Mouse (Mus musculus): ENCODE measurements around the gene Cmas. TPM values are rescaled to one million over a fixed set of nuclear protein-coding genes. Genes with fewer than 3 reads are reported as not detected.

The Cmas gene
- polyA plus RNA-seq, 1 experiment from 2014 or later, result 84.5 TPM

- Histone ChIP-seq H3K4me2 (ENCODE audit: low read depth, severe bottlenecking) (no peak overlapping the region), H3K27ac (replicated peaks; ENCODE audit: low read depth, low read length) (no peak overlapping the region), H3K36me3 (ENCODE audit: control insufficient read depth, insufficient read depth, low read length) (no peaks in the 10 kb centered on the region), H3K4me1 (ENCODE audit: control insufficient read depth, insufficient read depth, low read length) (no peaks in the 10 kb centered on the region), H3K9me3 (ENCODE audit: control insufficient read depth, low read length) (no peaks in the 10 kb centered on the region), H3K9ac (ENCODE audit: low read length) (no peak overlapping the region), H3K4me3 (ENCODE audit: low read depth, low read length) (no peak overlapping the region), H3K27me3 (ENCODE audit: control insufficient read depth, insufficient read depth, low read length) (no peaks in the 10 kb centered on the region)
- no peak for ATAC-seq (ENCODE audit: insufficient number of reproducible peaks, low FRiP score, low TSS enrichment, low read depth)
- no peak for DNase-seq (ENCODE audit: low spot score)
- WGBS, result 58% methylated on average over 4 of the region's 4 CpGs
These were observed 13.3 kb upstream of the Cmas start for GRCm38 (mm10) chr6:142743193-142743592.

- H3K36me3 ChIP-seq (ENCODE audit: control insufficient read depth, insufficient read depth, low read length), result no peaks in the 10 kb centered on the region
- H3K4me1 ChIP-seq (ENCODE audit: control insufficient read depth, insufficient read depth, low read length), result no peaks in the 10 kb centered on the region
- 95% methylated on average over 5 of the region's 5 CpGs for WGBS
- H3K4me2 ChIP-seq (ENCODE audit: low read depth, severe bottlenecking), result no peak overlapping the region
- ATAC-seq (ENCODE audit: insufficient number of reproducible peaks, low FRiP score, low TSS enrichment, low read depth) (no peak), DNase-seq (ENCODE audit: low spot score) (no peak)
- H3K4me3 ChIP-seq (ENCODE audit: low read depth, low read length), result no peak overlapping the region
- no peaks in the 10 kb centered on the region for H3K9me3 ChIP-seq (ENCODE audit: control insufficient read depth, low read length)
- H3K27me3 ChIP-seq (ENCODE audit: control insufficient read depth, insufficient read depth, low read length), result no peaks in the 10 kb centered on the region
- H3K27ac ChIP-seq (replicated peaks; ENCODE audit: low read depth, low read length), result no peak overlapping the region
- H3K9ac ChIP-seq (ENCODE audit: low read length), result no peak overlapping the region
These were observed 11.0 kb upstream of the Cmas start for GRCm38 (mm10) chr6:142745484-142745883.

- Histone ChIP-seq H3K4me2 (ENCODE audit: low read depth, severe bottlenecking) (no peak overlapping the region), H3K27ac (replicated peaks; ENCODE audit: low read depth, low read length) (no peak overlapping the region), H3K27me3 (ENCODE audit: control insufficient read depth, insufficient read depth, low read length) (no peaks in the 10 kb centered on the region), H3K36me3 (ENCODE audit: control insufficient read depth, insufficient read depth, low read length) (no peaks in the 10 kb centered on the region), H3K9ac (ENCODE audit: low read length) (no peak overlapping the region), H3K4me3 (ENCODE audit: low read depth, low read length) (no peak overlapping the region), H3K4me1 (ENCODE audit: control insufficient read depth, insufficient read depth, low read length) (no peaks in the 10 kb centered on the region), H3K9me3 (ENCODE audit: control insufficient read depth, low read length) (no peaks in the 10 kb centered on the region)
- no peak for ATAC-seq (ENCODE audit: insufficient number of reproducible peaks, low FRiP score, low TSS enrichment, low read depth)
- 81% methylated on average over 7 of the region's 7 CpGs for WGBS
- DNase-seq (ENCODE audit: low spot score), result no peak
These were observed 9.7 kb upstream of the Cmas start for GRCm38 (mm10) chr6:142746765-142747164.

- no peaks in the 10 kb centered on the region for H3K27me3 ChIP-seq (ENCODE audit: control insufficient read depth, insufficient read depth, low read length)
- H3K36me3 ChIP-seq (ENCODE audit: control insufficient read depth, insufficient read depth, low read length), result no peaks in the 10 kb centered on the region
- H3K4me2 ChIP-seq (ENCODE audit: low read depth, severe bottlenecking), result no peak overlapping the region
- no peaks in the 10 kb centered on the region for H3K9me3 ChIP-seq (ENCODE audit: control insufficient read depth, low read length)
- ATAC-seq (ENCODE audit: insufficient number of reproducible peaks, low FRiP score, low TSS enrichment, low read depth) (no peak), DNase-seq (ENCODE audit: low spot score) (no peak)
- no peak overlapping the region for H3K9ac ChIP-seq (ENCODE audit: low read length)
- 74% methylated on average over 2 of the region's 2 CpGs for WGBS
- no peaks in the 10 kb centered on the region for H3K4me1 ChIP-seq (ENCODE audit: control insufficient read depth, insufficient read depth, low read length)
- no peak overlapping the region for H3K27ac ChIP-seq (replicated peaks; ENCODE audit: low read depth, low read length)
- no peak overlapping the region for H3K4me3 ChIP-seq (ENCODE audit: low read depth, low read length)
These were observed 9.3 kb upstream of the Cmas start for GRCm38 (mm10) chr6:142747165-142747564.

GRCm38 (mm10) chr6:142748057-142748708 is 8.3 kb upstream of the Cmas start:
- no peaks in the 10 kb centered on the region for H3K36me3 ChIP-seq (ENCODE audit: control insufficient read depth, insufficient read depth, low read length)
- 83% methylated on average over 8 of the region's 8 CpGs for WGBS
- no peak overlapping the region for H3K4me3 ChIP-seq (ENCODE audit: low read depth, low read length)
- no peaks in the 10 kb centered on the region for H3K9me3 ChIP-seq (ENCODE audit: control insufficient read depth, low read length)
- H3K27me3 ChIP-seq (ENCODE audit: control insufficient read depth, insufficient read depth, low read length), result no peaks in the 10 kb centered on the region
- no peak for ATAC-seq (ENCODE audit: insufficient number of reproducible peaks, low FRiP score, low TSS enrichment, low read depth)
- no peak for DNase-seq (ENCODE audit: low spot score)
- H3K27ac ChIP-seq (replicated peaks; ENCODE audit: low read depth, low read length), result no peak overlapping the region
- H3K4me1 ChIP-seq (ENCODE audit: control insufficient read depth, insufficient read depth, low read length), result no peaks in the 10 kb centered on the region
- no peak overlapping the region for H3K9ac ChIP-seq (ENCODE audit: low read length)
- no peak overlapping the region for H3K4me2 ChIP-seq (ENCODE audit: low read depth, severe bottlenecking)

GRCm38 (mm10) chr6:142751365-142751764 is 5.1 kb upstream of the Cmas start:
- no peak for DNase-seq (ENCODE audit: low spot score)
- no peak overlapping the region for H3K4me3 ChIP-seq (ENCODE audit: low read depth, low read length)
- ATAC-seq (ENCODE audit: insufficient number of reproducible peaks, low FRiP score, low TSS enrichment, low read depth), result no peak
- H3K27ac ChIP-seq (replicated peaks; ENCODE audit: low read depth, low read length), result no peak overlapping the region
- no peaks in the 10 kb centered on the region for H3K9me3 ChIP-seq (ENCODE audit: control insufficient read depth, low read length)
- no peak overlapping the region for H3K9ac ChIP-seq (ENCODE audit: low read length)
- H3K36me3 ChIP-seq (ENCODE audit: control insufficient read depth, insufficient read depth, low read length), result no peaks in the 10 kb centered on the region
- H3K27me3 ChIP-seq (ENCODE audit: control insufficient read depth, insufficient read depth, low read length), result no peaks in the 10 kb centered on the region
- 48% methylated on average over 9 of the region's 9 CpGs for WGBS
- H3K4me2 ChIP-seq (ENCODE audit: low read depth, severe bottlenecking), result no peak overlapping the region
- H3K4me1 ChIP-seq (ENCODE audit: control insufficient read depth, insufficient read depth, low read length), result no peaks in the 10 kb centered on the region

GRCm38 (mm10) chr6:142752331-142753246 is 3.9 kb upstream of the Cmas start:
- H3K4me2 ChIP-seq (ENCODE audit: low read depth, severe bottlenecking), result no peak overlapping the region
- H3K27ac ChIP-seq (replicated peaks; ENCODE audit: low read depth, low read length), result no peak overlapping the region
- 38% methylated on average over 14 of the region's 14 CpGs for WGBS
- H3K4me3 ChIP-seq (ENCODE audit: low read depth, low read length), result no peak overlapping the region
- H3K4me1 ChIP-seq (ENCODE audit: control insufficient read depth, insufficient read depth, low read length), result 0 out of 2 replicates have a peak, but pooled peaks cover 2% of the 10 kb centered on the region
- no peaks in the 10 kb centered on the region for H3K27me3 ChIP-seq (ENCODE audit: control insufficient read depth, insufficient read depth, low read length)
- no peaks in the 10 kb centered on the region for H3K9me3 ChIP-seq (ENCODE audit: control insufficient read depth, low read length)
- H3K36me3 ChIP-seq (ENCODE audit: control insufficient read depth, insufficient read depth, low read length), result no peaks in the 10 kb centered on the region
- H3K9ac ChIP-seq (ENCODE audit: low read length), result no peak overlapping the region
- DNase-seq (ENCODE audit: low spot score), result no peak
- no peak for ATAC-seq (ENCODE audit: insufficient number of reproducible peaks, low FRiP score, low TSS enrichment, low read depth)

GRCm38 (mm10) chr6:142757334-142757965 is 964 bp downstream of the Cmas start:
- Histone ChIP-seq H3K9me3 (ENCODE audit: control insufficient read depth, low read length) (no peaks in the 10 kb centered on the region), H3K27me3 (ENCODE audit: control insufficient read depth, insufficient read depth, low read length) (no peaks in the 10 kb centered on the region), H3K4me3 (ENCODE audit: low read depth, low read length) (peak overlapping the region; percentile 91), H3K4me2 (ENCODE audit: low read depth, severe bottlenecking) (peak overlapping the region; percentile 69), H3K27ac (replicated peaks; ENCODE audit: low read depth, low read length) (no peak overlapping the region), H3K36me3 (ENCODE audit: control insufficient read depth, insufficient read depth, low read length) (no peaks in the 10 kb centered on the region), H3K9ac (ENCODE audit: low read length) (peak overlapping the region; percentile 82), H3K4me1 (ENCODE audit: control insufficient read depth, insufficient read depth, low read length) (0 out of 2 replicates have a peak, but pooled peaks cover 2% of the 10 kb centered on the region)
- ATAC-seq (ENCODE audit: insufficient number of reproducible peaks, low FRiP score, low TSS enrichment, low read depth), result no peak
- no peak for DNase-seq (ENCODE audit: low spot score)
- WGBS, result 55% methylated on average over 10 of the region's 10 CpGs
